Mouse (Mus musculus) lung, adult 2 months (tissue): ENCODE measurements around the gene Arl3.

Source experiments
- CTCF ChIP-seq: fragments of 200-500 bp; IDR thresholded peaks from 2 replicates; pipeline ENCODE4 v1.5.1; 2011; ENCODE audit warnings: mild to moderate bottlenecking, low read length, control low read depth; ENCODE audit not compliant: insufficient read depth
- POLR2A ChIP-seq: fragments of 200-500 bp; IDR thresholded peaks from 2 replicates; pipeline ENCODE4 v1.6.1; 2011; ENCODE audit warnings: low read depth, mild to moderate bottlenecking, control low read depth, low read length, borderline replicate concordance; ENCODE audit errors: extremely low read depth

- TF ChIP-seq CTCF (no peak), POLR2A (no peak)
These were observed 24.9 kb downstream of the Arl3 start for GRCm38 (mm10) chr19:46548110-46548509.
